Mouse (Mus musculus) embryonic facial prominence, embryonic 13.5 days (tissue): ENCODE results near the gene Aes. TPM values are rescaled to one million over a fixed set of nuclear protein-coding genes. Genes with fewer than 3 reads are reported as not detected.
A peak's percentile ranks its signal among the peaks of the same experiment; 100 is the strongest.

Experiments
- ATAC-seq: fragments of 200-750 bp; cut with Nextera tagmentation; 2 replicates; pipeline ENCODE4 v1.8.0; 2017; ENCODE audit warnings: low read depth; ENCODE audit not compliant: insufficient number of reproducible peaks, insufficient read depth, low FRiP score, low TSS enrichment
- H3K27ac ChIP-seq: fragments of 300-500 bp; sonication (generic); 2 replicates; pipeline ENCODE4 v1.5.1; 2015; ENCODE audit warnings: moderate library complexity, mild to moderate bottlenecking, inconsistent platforms
- H3K27me3 ChIP-seq: fragments of 300-500 bp; sonication (generic); 2 replicates; pipeline ENCODE4 v1.6.1; 2015; ENCODE audit warnings: mild to moderate bottlenecking, inconsistent platforms
- H3K36me3 ChIP-seq: fragments of 300-500 bp; sonication (generic); 2 replicates; pipeline ENCODE4 v1.6.1; 2015; ENCODE audit warnings: mild to moderate bottlenecking, inconsistent platforms
- H3K4me1 ChIP-seq: fragments of 300-500 bp; sonication (generic); 2 replicates; pipeline ENCODE4 v1.6.1; 2015; ENCODE audit warnings: inconsistent platforms
- H3K4me2 ChIP-seq: fragments of 300-500 bp; sonication (generic); 2 replicates; pipeline ENCODE4 v1.6.1; 2015; ENCODE audit warnings: moderate library complexity, mild to moderate bottlenecking, inconsistent platforms
- H3K4me3 ChIP-seq: fragments of 300-500 bp; sonication (generic); 2 replicates; pipeline ENCODE4 v1.5.1; 2015; ENCODE audit warnings: mild to moderate bottlenecking, inconsistent platforms
- H3K9ac ChIP-seq: fragments of 300-500 bp; sonication (generic); 2 replicates; pipeline ENCODE4 v1.6.1; 2015; ENCODE audit warnings: mild to moderate bottlenecking, inconsistent platforms
- H3K9me3 ChIP-seq: fragments of 300-500 bp; sonication (generic); 2 replicates; pipeline ENCODE4 v1.6.1; 2016; ENCODE audit warnings: inconsistent platforms
- WGBS: fragments of 180-500 bp; shearing (Covaris S2); methylation state at CpG from one replicate; pipeline ENCODE4 v1.1.7; 2015; ENCODE audit warnings: mixed read lengths; 5-methylcytosine and 5-hydroxymethylcytosine counted together
- polyA plus RNA-seq: library from polyadenylated mRNA; unstranded; fragments of >200 nt; fragmentation: Nextera tagmentation; extraction: Ambion mirVana; gene quantifications from 2 replicates; pipeline ENCODE4 v1.2.1, GENCODE M21; 2015

The Aes gene
- polyA plus RNA-seq, 1 experiment from 2014 or later: 464 TPM

DNA sequence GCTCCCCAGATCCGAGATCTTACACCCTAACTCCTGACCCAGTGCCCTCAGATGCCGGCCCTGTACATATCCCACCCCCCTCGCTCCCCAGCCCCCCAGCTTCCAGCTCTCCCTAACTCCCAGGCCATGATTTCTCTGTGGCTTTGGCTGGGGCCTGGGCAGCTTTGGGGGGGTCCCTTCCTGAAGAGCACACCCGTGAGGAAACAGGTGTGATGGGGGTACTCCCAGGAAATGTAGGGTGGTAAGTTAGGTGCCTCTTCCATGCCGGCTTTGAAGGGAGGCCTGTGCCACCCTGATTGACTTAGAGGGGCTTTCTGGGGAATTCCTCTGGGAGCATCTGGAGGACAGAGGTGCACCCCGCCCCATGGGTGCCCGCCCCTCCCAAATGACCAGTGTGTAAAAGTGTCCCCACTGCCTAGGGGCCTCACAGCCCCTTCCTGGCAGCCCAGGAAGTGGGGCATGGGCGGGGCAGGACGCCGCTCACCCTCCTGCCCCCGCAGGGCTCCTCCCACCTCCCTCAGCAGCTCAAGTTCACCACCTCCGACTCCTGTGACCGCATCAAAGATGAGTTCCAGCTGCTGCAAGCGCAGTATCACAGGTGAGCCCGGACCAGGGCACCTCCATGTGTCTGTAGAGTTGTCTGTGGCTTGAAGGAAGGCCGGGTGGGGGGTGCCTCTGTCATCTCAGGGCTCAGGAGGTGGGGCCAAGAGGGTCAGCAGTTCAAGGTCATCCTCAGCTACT, 1.6 kb downstream of the Aes start:
- no peak for ATAC-seq
- Histone ChIP-seq H3K9ac (peak overlapping the region; percentile 97), H3K27ac (peak overlapping the region; percentile 93), H3K4me1 (peaks cover 57% of the 10 kb centered on the region), H3K4me2 (peak overlapping the region; percentile 92), H3K4me3 (peak overlapping the region; percentile 92), H3K27me3 (no peaks in the 10 kb centered on the region), H3K36me3 (peaks cover 35% of the 10 kb centered on the region), H3K9me3 (no peaks in the 10 kb centered on the region)
- WGBS: 9% methylated on average over 16 of the region's 16 CpGs

GRCm38 (mm10) chr10:81562411-81562810, 3.1 kb downstream of the Aes start:
- no peaks in the 10 kb centered on the region for H3K27me3 ChIP-seq
- peak overlapping the region; percentile 26 for H3K4me2 ChIP-seq
- 0 out of 2 replicates have a peak overlapping the region, but pooled peaks have one; percentile 4 for H3K9ac ChIP-seq
- 0 out of 2 replicates have a peak overlapping the region, but pooled peaks have one; percentile 4 for H3K4me3 ChIP-seq
- WGBS: 77% methylated on average over 6 of the region's 6 CpGs
- H3K9me3 ChIP-seq: no peaks in the 10 kb centered on the region
- H3K36me3 ChIP-seq: peaks cover 50% of the 10 kb centered on the region
- no peak for ATAC-seq
- H3K4me1 ChIP-seq: peaks cover 61% of the 10 kb centered on the region
- H3K27ac ChIP-seq: no peak overlapping the region

DNA sequence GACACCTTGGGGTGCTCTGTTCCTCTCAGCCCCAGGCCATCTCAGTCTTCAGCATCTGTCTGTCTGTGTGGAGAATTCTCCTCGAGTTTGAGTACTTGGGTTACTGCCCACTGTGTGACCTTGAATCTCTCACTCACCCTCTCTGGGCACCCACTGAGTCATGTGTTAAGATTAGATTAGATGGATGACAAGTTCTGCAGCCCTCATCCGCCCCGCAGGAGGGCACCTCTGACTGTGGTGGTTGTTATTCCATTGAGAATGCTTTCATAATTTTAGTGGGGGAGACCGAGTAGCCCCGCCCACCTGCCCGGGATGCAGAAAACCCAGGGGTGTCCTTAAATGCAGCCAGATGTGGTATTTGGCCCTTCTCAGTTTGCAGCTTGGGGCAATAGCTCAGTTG, 4.2 kb downstream of the Aes start:
- Histone ChIP-seq H3K9me3 (no peaks in the 10 kb centered on the region), H3K4me2 (peak overlapping the region; percentile 56), H3K9ac (peak overlapping the region; percentile 57; the same call in 1 of the 2 replicates), H3K27ac (peak overlapping the region; percentile 64; the same call in 1 of the 2 replicates), H3K4me3 (peak overlapping the region; percentile 29), H3K27me3 (no peaks in the 10 kb centered on the region), H3K36me3 (peaks cover 52% of the 10 kb centered on the region), H3K4me1 (peaks cover 69% of the 10 kb centered on the region)
- WGBS: 8% methylated on average over 6 of the region's 6 CpGs
- no peak for ATAC-seq

- H3K9me3 ChIP-seq: no peaks in the 10 kb centered on the region
- H3K27me3 ChIP-seq: no peaks in the 10 kb centered on the region
- 6% methylated on average over 10 of the region's 10 CpGs for WGBS
- peak overlapping the region; percentile 56 for H3K4me2 ChIP-seq
- H3K4me3 ChIP-seq: peak overlapping the region; percentile 29
- H3K9ac ChIP-seq: peak overlapping the region; percentile 57
- no peak for ATAC-seq
- peak overlapping the region; percentile 71 for H3K27ac ChIP-seq
- H3K36me3 ChIP-seq: peaks cover 52% of the 10 kb centered on the region
- H3K4me1 ChIP-seq: peaks cover 73% of the 10 kb centered on the region
Observed at GRCm38 (mm10) chr10:81564216-81564615, 4.9 kb downstream of the Aes start.

GRCm38 (mm10) chr10:81564734-81565133, 5.4 kb downstream of the Aes start:
- no peak overlapping the region for H3K4me3 ChIP-seq
- ATAC-seq: no peak
- 21% methylated on average over 10 of the region's 10 CpGs for WGBS

DNA sequence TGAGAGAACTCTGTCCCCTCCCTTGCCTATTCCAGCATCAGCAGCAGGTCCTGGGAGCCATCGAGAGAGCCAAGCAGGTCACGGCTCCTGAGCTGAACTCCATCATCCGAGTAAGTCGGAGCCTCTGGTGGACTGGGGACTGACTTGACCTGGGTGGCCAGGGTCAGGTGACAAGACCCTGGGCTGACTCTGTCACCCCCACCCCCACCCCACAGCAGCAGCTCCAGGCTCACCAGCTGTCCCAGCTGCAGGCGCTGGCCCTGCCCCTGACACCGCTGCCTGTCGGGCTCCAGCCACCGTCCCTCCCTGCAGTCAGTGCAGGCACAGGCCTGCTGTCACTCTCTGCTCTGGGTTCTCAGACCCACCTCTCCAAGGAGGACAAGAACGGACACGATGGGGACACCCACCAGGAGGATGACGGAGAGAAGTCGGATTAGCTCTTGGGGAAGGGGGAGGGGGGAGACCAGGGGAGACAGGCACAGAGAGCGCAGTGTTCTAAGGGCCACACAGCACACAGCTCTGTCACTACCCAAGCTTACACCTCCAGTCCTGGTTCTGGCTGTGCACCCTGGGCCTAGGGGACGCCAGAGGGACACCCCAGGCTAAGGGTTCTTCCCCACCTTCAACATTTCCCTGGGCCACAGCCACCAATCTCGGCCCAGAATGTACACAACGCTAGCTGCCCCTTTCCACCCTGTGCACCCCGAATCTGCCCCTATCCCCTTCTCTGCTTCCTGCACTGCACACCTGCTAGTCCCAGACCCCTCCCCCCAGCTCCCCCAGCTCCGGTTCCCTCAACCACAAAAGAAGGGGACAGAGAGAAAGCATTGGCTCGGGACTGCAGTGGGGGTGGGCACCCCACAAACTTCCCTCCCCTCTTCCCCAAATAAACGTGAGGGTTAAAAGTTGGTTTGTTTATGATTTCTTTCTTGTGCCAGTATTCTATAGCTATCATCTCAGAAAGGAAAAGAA, 6.3 kb downstream of the Aes start:
- H3K27ac ChIP-seq: no peak overlapping the region
- no peak for ATAC-seq
- H3K9ac ChIP-seq: no peak overlapping the region
- 0 out of 2 replicates have a peak overlapping the region, but pooled peaks have one; percentile 14 for H3K4me2 ChIP-seq
- H3K27me3 ChIP-seq: no peaks in the 10 kb centered on the region
- H3K9me3 ChIP-seq: no peaks in the 10 kb centered on the region
- peaks cover 83% of the 10 kb centered on the region for H3K4me1 ChIP-seq
- WGBS: 30% methylated on average over 20 of the region's 20 CpGs
- no peak overlapping the region for H3K4me3 ChIP-seq
- peaks cover 52% of the 10 kb centered on the region for H3K36me3 ChIP-seq

More at GRCm38 (mm10) chr10:81564734-81565133, 5.4 kb downstream of the Aes start:
- H3K4me1 ChIP-seq: peaks cover 78% of the 10 kb centered on the region
- peaks cover 52% of the 10 kb centered on the region for H3K36me3 ChIP-seq
- no peaks in the 10 kb centered on the region for H3K27me3 ChIP-seq
- peak overlapping the region; percentile 71; the same call in 1 of the 2 replicates for H3K27ac ChIP-seq
- H3K4me2 ChIP-seq: peak overlapping the region; percentile 14; the same call in 1 of the 2 replicates
- no peak overlapping the region for H3K9ac ChIP-seq
- H3K9me3 ChIP-seq: no peaks in the 10 kb centered on the region

DNA sequence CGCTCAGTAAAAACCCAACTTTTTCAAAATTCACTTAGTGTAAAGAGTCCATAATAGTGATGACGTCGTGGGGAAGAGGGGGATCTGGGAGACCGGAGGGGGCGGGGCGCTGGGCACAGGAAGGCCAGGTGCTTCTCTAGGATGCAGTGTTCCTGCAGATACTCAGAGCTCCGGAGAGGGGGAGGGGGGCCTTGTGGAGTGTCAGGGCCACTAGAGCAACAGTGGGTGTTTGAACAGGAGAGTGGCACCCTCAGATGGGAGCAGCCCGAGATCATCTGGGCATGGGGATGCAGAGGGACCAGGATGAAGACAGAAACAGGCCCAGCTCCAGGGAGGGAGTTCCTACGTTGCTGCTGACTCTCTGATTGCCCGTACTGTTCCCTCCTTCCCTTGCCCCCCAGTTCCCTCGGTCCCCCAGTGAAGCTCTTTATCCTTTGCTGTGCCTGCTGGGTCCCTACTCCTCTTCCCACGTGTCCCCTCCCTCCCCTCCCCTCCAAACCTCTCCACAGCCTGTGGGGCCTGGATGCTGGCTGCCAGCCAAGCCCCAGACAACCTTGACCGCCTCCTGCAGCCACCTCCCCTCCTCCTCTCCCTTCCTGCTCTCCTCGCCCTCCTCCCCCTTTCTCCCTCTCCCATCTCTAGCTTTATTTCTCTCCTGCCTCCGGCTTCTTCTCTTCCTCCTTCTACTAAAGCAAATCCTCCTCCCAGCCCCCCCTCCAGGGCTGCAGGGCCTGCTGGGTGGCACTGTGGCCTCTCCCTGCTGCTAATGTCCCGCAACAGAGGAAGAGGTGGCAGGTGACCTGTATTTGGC, 9.3 kb downstream of the Aes start:
- Histone ChIP-seq H3K9ac (peak overlapping the region; percentile 32; the same call in 1 of the 2 replicates), H3K9me3 (no peaks in the 10 kb centered on the region), H3K27me3 (0 out of 2 replicates have a peak, but pooled peaks cover 4% of the 10 kb centered on the region), H3K4me1 (peaks cover 77% of the 10 kb centered on the region), H3K36me3 (peaks cover 40% of the 10 kb centered on the region), H3K27ac (peak overlapping the region; percentile 95), H3K4me3 (no peak overlapping the region), H3K4me2 (peak overlapping the region; percentile 43)
- no peak for ATAC-seq
- WGBS: 6% methylated on average over 15 of the region's 16 CpGs

DNA sequence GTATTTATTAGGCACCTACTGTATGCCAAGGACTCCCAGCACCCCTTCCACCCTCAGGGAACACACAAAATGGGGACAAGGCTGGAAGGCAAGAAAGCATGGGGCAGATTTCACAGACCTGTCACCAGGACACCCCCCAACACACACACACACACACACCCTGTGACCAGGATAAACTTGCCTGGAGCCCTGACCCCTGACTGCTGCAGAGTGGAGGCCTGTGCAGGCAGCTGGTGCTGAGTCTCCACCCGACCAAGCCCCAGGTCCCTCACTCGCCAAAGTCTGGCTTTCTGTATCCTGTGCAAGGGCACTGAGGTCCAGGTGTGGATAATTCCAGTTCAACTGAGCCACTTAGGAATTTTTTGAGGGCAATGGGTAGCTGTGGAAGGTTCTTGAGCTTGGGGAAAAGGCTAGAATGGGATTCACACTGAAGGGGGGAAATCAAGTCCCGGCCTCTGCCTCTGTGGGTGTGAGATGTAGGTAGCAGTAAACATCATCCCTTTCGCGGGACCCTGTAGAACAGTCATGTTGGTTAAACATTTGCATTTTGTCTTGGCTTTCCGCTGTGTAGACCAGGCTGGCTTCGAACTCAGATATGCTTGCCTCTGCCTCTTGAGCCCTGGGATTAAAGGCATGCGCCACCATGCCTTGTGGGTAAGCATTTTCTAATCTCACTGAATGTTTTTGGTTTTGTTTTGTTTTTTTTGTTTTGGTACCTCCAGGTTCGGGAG, 10.4 kb downstream of the Aes start:
- no peak overlapping the region for H3K4me3 ChIP-seq
- no peak overlapping the region for H3K9ac ChIP-seq
- H3K4me2 ChIP-seq: no peak overlapping the region
- H3K4me1 ChIP-seq: peaks cover 77% of the 10 kb centered on the region
- peaks cover 30% of the 10 kb centered on the region for H3K36me3 ChIP-seq
- WGBS: 36% methylated on average over 9 of the region's 9 CpGs
- H3K9me3 ChIP-seq: no peaks in the 10 kb centered on the region
- H3K27me3 ChIP-seq: peaks cover 10% of the 10 kb centered on the region; the same call in 1 of the 2 replicates
- peak overlapping the region; percentile 95 for H3K27ac ChIP-seq
- ATAC-seq: no peak

DNA sequence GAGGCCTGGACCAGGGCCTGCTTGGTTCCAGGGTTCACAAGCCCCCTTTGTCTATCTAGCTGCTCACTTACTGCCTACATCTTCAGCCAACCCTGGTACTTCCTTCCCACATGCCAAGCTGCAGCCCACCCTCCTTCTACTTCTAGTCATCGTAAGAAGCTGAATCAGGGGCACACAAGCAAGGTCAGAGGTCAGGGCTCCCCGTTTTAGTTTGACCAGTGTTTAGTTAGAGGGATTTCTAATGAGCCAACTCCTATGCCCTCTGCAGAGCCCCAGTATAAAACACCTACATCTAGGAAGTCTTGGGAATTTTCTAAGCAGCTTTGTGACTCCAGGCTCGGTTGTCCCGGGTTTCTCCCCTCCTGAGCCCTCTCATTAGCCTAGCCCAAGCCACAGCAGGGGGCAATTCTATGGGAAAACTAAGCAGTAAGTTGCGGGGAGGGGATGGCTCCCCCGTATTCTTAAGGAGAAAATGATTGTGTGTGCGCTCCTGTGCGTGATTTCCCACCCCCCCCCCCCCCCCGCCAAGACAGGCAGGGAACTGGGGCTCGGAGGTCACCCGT, 11.0 kb downstream of the Aes start:
- Histone ChIP-seq H3K27me3 (peaks cover 10% of the 10 kb centered on the region; the same call in 1 of the 2 replicates), H3K4me2 (peak overlapping the region; percentile 75), H3K4me3 (peak overlapping the region; percentile 44), H3K9me3 (no peaks in the 10 kb centered on the region), H3K36me3 (peaks cover 23% of the 10 kb centered on the region), H3K27ac (peak overlapping the region; percentile 95), H3K9ac (peak overlapping the region; percentile 38; the same call in 1 of the 2 replicates), H3K4me1 (peaks cover 76% of the 10 kb centered on the region)
- ATAC-seq: 0 out of 2 replicates have a peak, but pooled peaks have one; percentile 1
- under 1% methylated on average over 10 of the region's 11 CpGs for WGBS
